Mouse (Mus musculus) MEL (cell line): ENCODE results near the gene 4933421I07Rik.

Source experiments
- CHD2 ChIP-seq: IDR thresholded peaks from 2 replicates; pipeline ENCODE4 v1.6.1; 2011; ENCODE audit warnings: low read length, improper control_type of control experiment
- RCOR1 ChIP-seq: IDR thresholded peaks from 2 replicates; pipeline ENCODE4 v1.6.1; 2012; ENCODE audit warnings: low read depth, mild to moderate bottlenecking, inconsistent platforms, low read length, improper control_type of control experiment
- USF1 ChIP-seq: IDR thresholded peaks from 2 replicates; pipeline ENCODE4 v1.6.1; 2014; ENCODE audit warnings: low read depth, mild to moderate bottlenecking, inconsistent platforms, low read length, improper control_type of control experiment, moderate library complexity

- TF ChIP-seq USF1 (no peak), CHD2 (no peak), RCOR1 (no peak)
Measured at GRCm38 (mm10) chr7:42447850-42448249, at the start of gene 4933421I07Rik.
